ENCODE assay signal across 24 mouse cellular contexts in the genomic region with DNA sequence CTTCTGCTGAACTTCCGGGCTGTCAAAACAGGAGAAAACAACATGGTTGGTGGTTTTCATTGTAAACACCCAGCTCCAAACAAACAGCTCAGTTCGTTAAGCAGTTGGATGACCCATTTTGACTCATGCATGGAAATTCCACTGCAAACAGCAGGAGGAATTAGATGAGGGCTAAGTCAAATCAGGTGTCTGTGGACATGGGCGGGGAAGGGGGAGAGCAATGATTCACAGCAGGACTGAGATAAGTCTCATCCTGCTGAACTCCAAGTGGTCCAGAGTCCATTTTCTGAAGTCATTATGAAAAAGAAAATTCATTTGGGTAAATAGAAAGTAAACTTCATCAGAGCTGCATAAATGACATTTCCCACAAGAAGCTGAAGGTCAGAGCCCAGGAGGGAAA.
A peak's percentile ranks its signal among the peaks of the same experiment; 100 is the strongest.
DNase-seq lines count a peak whose midpoint lies in the region; ATAC-seq and TF ChIP-seq lines count a peak whose summit lies in the region.
"Had no signal": no experiment of that assay in that cellular context is flagged by ENCODE, and none has a peak within 500 bp of the region (broad histone marks: within the 10 kb centered on the region; RNA-seq: fewer than 3 reads in every experiment).

No protein-coding gene starts in this region.

- no peak for TF ChIP-seq CTCF in small intestine, adult 2 months (IDR thresholded peaks at IDR 0.05; ENCODE audit: extremely low read depth, insufficient read length, insufficient replicate concordance, low read depth, low read length)

- TF ChIP-seq POLR2A in small intestine, adult 2 months (IDR thresholded peaks at IDR 0.05; ENCODE audit: low read depth, low read length): no peak

- H3K9me3 ChIP-seq in intestine, embryonic 16.5 days (ENCODE audit: control insufficient read depth, low read length): no peaks in the 10 kb centered on the region
- H3K9me3 ChIP-seq: embryonic facial prominence, embryonic 13.5 days; embryonic facial prominence, embryonic 15.5 days; forebrain, embryonic 10.5 days; forebrain, embryonic 12.5 days had no signal

- H3K9ac ChIP-seq in intestine, embryonic 16.5 days (ENCODE audit: low read depth, low read length): no peak overlapping the region
- H3K9ac ChIP-seq: embryonic facial prominence, embryonic 13.5 days; embryonic facial prominence, embryonic 15.5 days; forebrain, embryonic 12.5 days had no signal

- no peak overlapping the region for H3K4me2 ChIP-seq in intestine, embryonic 16.5 days (ENCODE audit: low read depth, low read length)
- H3K4me2 ChIP-seq: embryonic facial prominence, embryonic 13.5 days; embryonic facial prominence, embryonic 15.5 days; forebrain, embryonic 12.5 days had no signal

- 57% methylated on average over 3 of the region's 3 CpGs for WGBS in intestine, embryonic 16.5 days
- WGBS in small intestine, adult 2 months: 54% methylated on average over 3 of the region's 3 CpGs

- no peaks in the 10 kb centered on the region for H3K27me3 ChIP-seq in intestine, embryonic 16.5 days (replicated peaks; ENCODE audit: control insufficient read depth, insufficient read depth, low read length)
- H3K27me3 ChIP-seq in small intestine, adult 2 months (ENCODE audit: control insufficient read depth, insufficient read depth, low read length): no peaks in the 10 kb centered on the region
- H3K27me3 ChIP-seq: embryonic facial prominence, embryonic 13.5 days; embryonic facial prominence, embryonic 15.5 days; forebrain, embryonic 12.5 days; Patski had no signal

- peak; percentile 65 for ATAC-seq in intestine, embryonic 16.5 days
- ATAC-seq: forebrain, embryonic 14.5 days; forebrain, embryonic 16.5 days; Patski had no signal

- DNase-seq in Muller cell, postnatal 12 days (ENCODE audit: inconsistent ontology term): peak; percentile 57
- DNase-seq in induced T-regulatory cell, adult 2 months (ENCODE audit: low read depth): peak; percentile 76
- no peak for DNase-seq in left cerebral cortex, adult 11 months (ENCODE audit: low spot score)
- no peak for DNase-seq in ovary, postnatal 10 days (ENCODE audit: low spot score)
- no peak for DNase-seq in right cerebral cortex, postnatal 14 days
- DNase-seq: adrenal gland, adult 8-10 months; adrenal gland, postnatal 14 days; adrenal gland, postnatal 36 days; cerebellum, adult 11-12 months; cerebellum, adult 2 months; cerebellum, adult 9-10 months; cerebellum, postnatal 14 days; cerebellum, postnatal 36 days; embryo, embryonic 11 days had no signal

- H3K4me3 ChIP-seq in intestine, embryonic 16.5 days (ENCODE audit: low read length): no peak overlapping the region
- no peak overlapping the region for H3K4me3 ChIP-seq in small intestine, adult 2 months (ENCODE audit: low read depth, low read length)
- H3K4me3 ChIP-seq: embryonic facial prominence, embryonic 13.5 days; embryonic facial prominence, embryonic 15.5 days; erythroblast, embryonic 14.5 days; forebrain, embryonic 10.5 days; forebrain, embryonic 12.5 days had no signal

- no peaks in the 10 kb centered on the region for H3K4me1 ChIP-seq in intestine, embryonic 16.5 days (ENCODE audit: control insufficient read depth, insufficient read depth, low read length)
- H3K4me1 ChIP-seq in small intestine, adult 2 months (ENCODE audit: control insufficient read depth, insufficient read depth, insufficient read length, low read length): peaks cover 18% of the 10 kb centered on the region; the same call in 1 of the 2 replicates
- H3K4me1 ChIP-seq: embryonic facial prominence, embryonic 13.5 days; embryonic facial prominence, embryonic 15.5 days; forebrain, embryonic 10.5 days; forebrain, embryonic 12.5 days had no signal

- H3K27ac ChIP-seq in intestine, embryonic 16.5 days (ENCODE audit: low read length): no peak overlapping the region
- H3K27ac ChIP-seq in small intestine, adult 2 months (ENCODE audit: insufficient read depth, low read depth, low read length): peak overlapping the region; percentile 72
- H3K27ac ChIP-seq: embryonic facial prominence, embryonic 13.5 days; embryonic facial prominence, embryonic 15.5 days; forebrain, embryonic 10.5 days; forebrain, embryonic 12.5 days had no signal

- H3K36me3 ChIP-seq in intestine, embryonic 16.5 days (ENCODE audit: control insufficient read depth, insufficient read depth, low read length): no peaks in the 10 kb centered on the region
- H3K36me3 ChIP-seq in small intestine, adult 2 months (ENCODE audit: control insufficient read depth, insufficient read depth, low read length): no peaks in the 10 kb centered on the region
- H3K36me3 ChIP-seq: embryonic facial prominence, embryonic 13.5 days; embryonic facial prominence, embryonic 15.5 days; forebrain, embryonic 10.5 days; forebrain, embryonic 12.5 days had no signal

Comparison
In these comparisons a context has a peak if more than half of its experiments do, and no peak if none do; other contexts are left out.
1. DNase-seq: peak in Muller cell, postnatal 12 days (single experiment) and induced T-regulatory cell, adult 2 months (single experiment); none in left cerebral cortex, adult 11 months (single experiment), ovary, postnatal 10 days (single experiment) and right cerebral cortex, postnatal 14 days (single experiment).